Mouse (Mus musculus): ENCODE results near the gene Ints1. TPM values are rescaled to one million over a fixed set of nuclear protein-coding genes. Genes with fewer than 3 reads are reported as not detected.

Ints1 gene
- polyA plus RNA-seq, 1 experiment, result 12.1 TPM

GRCm38 (mm10) chr5:139718540-139718939 lies 56.9 kb downstream of the Ints1 start:
- no peak for DNase-seq (ENCODE audit: low spot score)

- no peak for DNase-seq (ENCODE audit: low spot score)
Observed at GRCm38 (mm10) chr5:139717723-139718122, 57.8 kb downstream of the Ints1 start.

GRCm38 (mm10) chr5:139706496-139706895 lies 69.0 kb downstream of the Ints1 start:
- no peak for DNase-seq (ENCODE audit: low spot score)

GRCm38 (mm10) chr5:139702905-139703304 lies 72.6 kb downstream of the Ints1 start:
- DNase-seq (ENCODE audit: low spot score), result no peak

GRCm38 (mm10) chr5:139702236-139702635 lies 73.2 kb downstream of the Ints1 start:
- DNase-seq (ENCODE audit: low spot score), result no peak

Other genes with a start within 250 kb of the Ints1 start
- not detected in 2 replicates for gene Uncx, start 232.2 kb downstream of the Ints1 start, polyA plus RNA-seq (2012; rRNA removed)
- gene Micall2, start 39.3 kb downstream of the Ints1 start, polyA plus RNA-seq (2012; rRNA removed), result 7.1 and 8.3 TPM in 2 replicates
- 42.3 and 47.7 TPM in 2 replicates for gene Mafk, start 15.8 kb upstream of the Ints1 start, polyA plus RNA-seq (2012; rRNA removed)
- 79.8 and 112 TPM in 2 replicates for gene Tmem184a, start 44.2 kb upstream of the Ints1 start, polyA plus RNA-seq (2012; rRNA removed)
- not detected in 2 replicates for gene Gm26938, start 50.7 kb upstream of the Ints1 start, polyA plus RNA-seq (2012; rRNA removed)
- gene Psmg3, start 51.2 kb upstream of the Ints1 start, polyA plus RNA-seq (2012; rRNA removed), result 25.5 and 35.8 TPM in 2 replicates
- gene Elfn1, start 132.3 kb upstream of the Ints1 start, polyA plus RNA-seq (2012; rRNA removed), result 1.7 and 2.3 TPM in 2 replicates

All from urinary bladder, adult 2 months (tissue).